ENCODE assay signal across 28 mouse cellular contexts in genomic region chr6:145607746-145608145, GRCm38 (mm10). TPM values are rescaled to one million over a fixed set of nuclear protein-coding genes. Genes with fewer than 3 reads are reported as not detected.
DNase-seq lines count a peak whose midpoint lies in the region; ATAC-seq and TF ChIP-seq lines count a peak whose summit lies in the region.
"Had no signal": no experiment of that assay in that cellular context is flagged by ENCODE, and none has a peak within 500 bp of the region (broad histone marks: within the 10 kb centered on the region; RNA-seq: fewer than 3 reads in every experiment).

No protein-coding gene starts in this region.

- H3K36me3 ChIP-seq in limb, embryonic 14.5 days (ENCODE audit: control insufficient read depth, insufficient read depth, low read length): no peaks in the 10 kb centered on the region
- no peaks in the 10 kb centered on the region for H3K36me3 ChIP-seq in limb, embryonic 10.5 days
- H3K36me3 ChIP-seq: heart, embryonic 10.5 days; hindbrain, embryonic 10.5 days; intestine, embryonic 15.5 days; limb, embryonic 12.5 days; liver, embryonic 13.5 days; lung, embryonic 15.5 days; midbrain, embryonic 10.5 days; neural tube, embryonic 15.5 days had no signal

- H3K9me3 ChIP-seq in limb, embryonic 14.5 days (ENCODE audit: control insufficient read depth, low read length): no peaks in the 10 kb centered on the region
- no peaks in the 10 kb centered on the region for H3K9me3 ChIP-seq in limb, embryonic 10.5 days (replicated peaks)
- H3K9me3 ChIP-seq: heart, embryonic 10.5 days; hindbrain, embryonic 10.5 days; intestine, embryonic 15.5 days; limb, embryonic 12.5 days; liver, embryonic 13.5 days; lung, embryonic 15.5 days; midbrain, embryonic 10.5 days; neural tube, embryonic 15.5 days had no signal

- DNase-seq in adrenal gland, postnatal 14 days: peak; percentile 40
- no peak for DNase-seq in adrenal gland, postnatal 25 days
- DNase-seq in limb, embryonic 14.5 days (ENCODE audit: low spot score): no peak
- no peak for DNase-seq in limb, embryonic 10.5 days (ENCODE audit: low spot score)
- peak; percentile 61 for DNase-seq in NIH3T3 (ENCODE audit: low read depth)
- no peak for DNase-seq in frontal cortex, postnatal 25 days (ENCODE audit: low spot score in 2 of 2)
- DNase-seq: cerebellum, adult 9-10 months; kidney, postnatal 10 days; liver, embryonic 13.5 days; right cerebral cortex, adult 18-20 months; right cerebral cortex, postnatal 4 days had no signal

- 0 out of 2 replicates have a peak overlapping the region, but pooled peaks have one; percentile 13 for H3K27ac ChIP-seq in limb, embryonic 14.5 days (replicated peaks; ENCODE audit: low read depth, low read length)
- no peak overlapping the region for H3K27ac ChIP-seq in limb, embryonic 10.5 days
- H3K27ac ChIP-seq in brown adipose tissue, adult 24 weeks (replicated peaks; ENCODE audit: low read depth, low read length): peak overlapping the region; percentile 47; the same call in 1 of the 2 replicates
- H3K27ac ChIP-seq: heart, embryonic 10.5 days; hindbrain, embryonic 10.5 days; layer of hippocampus, adult 2 months; liver, embryonic 13.5 days; lung, embryonic 15.5 days; midbrain, embryonic 10.5 days; neural tube, embryonic 15.5 days had no signal

- no peak for ATAC-seq in limb, embryonic 14.5 days (ENCODE audit: low FRiP score, low read depth)
- ATAC-seq: forebrain, embryonic 14.5 days; hindbrain, embryonic 16.5 days; intestine, embryonic 15.5 days; Patski had no signal

- H3K9ac ChIP-seq in limb, embryonic 14.5 days (ENCODE audit: low read depth, low read length, severe bottlenecking): no peak overlapping the region
- H3K9ac ChIP-seq: intestine, embryonic 15.5 days; limb, embryonic 12.5 days; liver, embryonic 13.5 days; lung, embryonic 15.5 days; neural tube, embryonic 15.5 days had no signal

- H3K4me3 ChIP-seq in limb, embryonic 14.5 days (replicated peaks; ENCODE audit: low read length): no peak overlapping the region
- no peak overlapping the region for H3K4me3 ChIP-seq in limb, embryonic 10.5 days
- no peak overlapping the region for H3K4me3 ChIP-seq in brown adipose tissue, adult 24 weeks (ENCODE audit: insufficient read depth, low read depth, low read length)
- H3K4me3 ChIP-seq: heart, embryonic 10.5 days; hindbrain, embryonic 10.5 days; intestine, embryonic 15.5 days; layer of hippocampus, adult 2 months; limb, embryonic 12.5 days; liver, embryonic 13.5 days; lung, embryonic 15.5 days; midbrain, embryonic 10.5 days; neural tube, embryonic 15.5 days had no signal

- H3K4me1 ChIP-seq in limb, embryonic 14.5 days (ENCODE audit: control insufficient read depth, insufficient read depth, low read length): peaks cover 24% of the 10 kb centered on the region
- H3K4me1 ChIP-seq in limb, embryonic 10.5 days: peaks cover 25% of the 10 kb centered on the region
- H3K4me1 ChIP-seq in brown adipose tissue, adult 24 weeks (ENCODE audit: control insufficient read depth, insufficient read depth, insufficient read length, low read length): peaks cover 5% of the 10 kb centered on the region; the same call in 1 of the 2 replicates
- H3K4me1 ChIP-seq: heart, embryonic 10.5 days; intestine, embryonic 15.5 days; liver, embryonic 13.5 days had no signal

- TF ChIP-seq POLR2A in limb, embryonic 14.5 days (IDR thresholded peaks at IDR 0.05; ENCODE audit: borderline replicate concordance, extremely low read depth, insufficient read depth, insufficient read length): no peak

- WGBS in limb, embryonic 14.5 days: 63% methylated on average over 4 of the region's 4 CpGs
- 92% methylated on average over 4 of the region's 4 CpGs for WGBS in limb, embryonic 10.5 days

- no peak overlapping the region for H3K4me2 ChIP-seq in limb, embryonic 14.5 days (replicated peaks; ENCODE audit: low read depth, low read length, severe bottlenecking)
- H3K4me2 ChIP-seq: intestine, embryonic 15.5 days; limb, embryonic 12.5 days; liver, embryonic 13.5 days; lung, embryonic 15.5 days; neural tube, embryonic 15.5 days had no signal

- no peaks in the 10 kb centered on the region for H3K27me3 ChIP-seq in limb, embryonic 14.5 days (ENCODE audit: control insufficient read depth, insufficient read depth, low read length)
- no peaks in the 10 kb centered on the region for H3K27me3 ChIP-seq in limb, embryonic 10.5 days (ENCODE audit: low read depth, poor library complexity, severe bottlenecking)
- H3K27me3 ChIP-seq: intestine, embryonic 15.5 days; limb, embryonic 12.5 days; liver, embryonic 13.5 days; lung, embryonic 15.5 days; neural tube, embryonic 15.5 days; Patski had no signal

RNA-seq across cellular contexts. Expression of gene Lmntd1, which starts 6.4 kb away (rescaled TPM):
- 0.78 and 1.1 TPM in 2 replicates for total RNA-seq in adrenal gland, postnatal 14 days (2021)
- 0.39 and 0.90 TPM in 2 replicates for total RNA-seq in adrenal gland, postnatal 25 days (2021)
- polyA plus RNA-seq in limb, embryonic 14.5 days (2012; rRNA removed): 0.72 and 0.79 TPM in 2 replicates
- polyA plus RNA-seq in limb, embryonic 14.5 days (2014; fragmentation: Nextera tagmentation; extraction: Ambion mirVana): 0.88 and 0.98 TPM in 2 replicates
- polyA plus RNA-seq in limb, embryonic 10.5 days (2016; fragmentation: Nextera tagmentation; extraction: Ambion mirVana): 0.04 TPM in 1 of 2 replicates, not detected in the other
- not detected in 2 replicates for polyA plus RNA-seq in brown adipose tissue, adult 24 weeks (2012; ENCODE audit: insufficient read depth, insufficient read length, missing spikeins)
- total RNA-seq: ES-E14 had no signal
- polyA plus RNA-seq: liver, embryonic 13.5 days; Patski had no signal

RNA-seq across cellular contexts. Expression of gene Tuba3b, which starts 7.8 kb away (rescaled TPM):
- total RNA-seq in adrenal gland, postnatal 14 days (2021): not detected in 2 replicates
- not detected in 2 replicates for total RNA-seq in adrenal gland, postnatal 25 days (2021)
- polyA plus RNA-seq in limb, embryonic 14.5 days (2012; rRNA removed): 0.04 TPM in 1 of 2 replicates, not detected in the other
- polyA plus RNA-seq in limb, embryonic 14.5 days (2014; fragmentation: Nextera tagmentation; extraction: Ambion mirVana): not detected in 2 replicates
- polyA plus RNA-seq in limb, embryonic 10.5 days (2016; fragmentation: Nextera tagmentation; extraction: Ambion mirVana): not detected in 2 replicates
- polyA plus RNA-seq in brown adipose tissue, adult 24 weeks (2012; ENCODE audit: insufficient read depth, insufficient read length, missing spikeins): not detected in 2 replicates
- total RNA-seq: gastrocnemius, adult 8-10 months; layer of hippocampus, adult 2 months; layer of hippocampus, postnatal 25 days had no signal
- polyA plus RNA-seq: embryonic facial prominence, embryonic 14.5 days; forebrain, embryonic 14.5 days; frontal cortex, adult 2 months; hindbrain, embryonic 10.5 days; hindbrain, embryonic 16.5 days; intestine, embryonic 15.5 days; limb, embryonic 12.5 days; liver, embryonic 13.5 days; lung, embryonic 15.5 days; midbrain, embryonic 10.5 days; neural tube, embryonic 15.5 days; Patski had no signal

Comparison
In these comparisons a context has a peak if more than half of its experiments do, and no peak if none do; other contexts are left out.
1. DNase-seq: peak in adrenal gland, postnatal 14 days (single experiment) and NIH3T3 (single experiment); none in adrenal gland, postnatal 25 days (single experiment), limb, embryonic 14.5 days (single experiment), limb, embryonic 10.5 days (single experiment) and frontal cortex, postnatal 25 days (0 of 2).